Mouse (Mus musculus) erythroblast, embryonic 14.5 days (primary cell): Measurements from ENCODE around the gene Zbtb18. TPM values are rescaled to one million over a fixed set of nuclear protein-coding genes. Genes with fewer than 3 reads are reported as not detected.

Experiments
- H3K27me3 ChIP-seq: 2 replicates; pipeline ENCODE4 v1.6.1; 2012; ENCODE audit warnings: inconsistent platforms; ENCODE audit not compliant: control insufficient read depth
- H3K36me3 ChIP-seq: 2 replicates; pipeline ENCODE4 v1.6.1; 2012; ENCODE audit warnings: mild to moderate bottlenecking, inconsistent platforms; ENCODE audit not compliant: control insufficient read depth
- H3K4me1 ChIP-seq: 2 replicates; pipeline ENCODE4 v1.6.1; 2012; ENCODE audit warnings: inconsistent platforms; ENCODE audit not compliant: control insufficient read depth
- H3K4me3 ChIP-seq: replicated peaks from 2 replicates; pipeline ENCODE3; 2012; ENCODE audit warnings: moderate library complexity, mild to moderate bottlenecking, inconsistent platforms
- H3K9me3 ChIP-seq: 2 replicates; pipeline ENCODE4 v1.6.1; 2012; ENCODE audit warnings: low read length, inconsistent platforms, mixed read lengths; ENCODE audit not compliant: control insufficient read depth
- GATA1 ChIP-seq: IDR thresholded peaks from 2 replicates; pipeline ENCODE4 v1.6.1; 2012; ENCODE audit warnings: low read length, inconsistent platforms, mixed read lengths
- TAL1 ChIP-seq: IDR thresholded peaks from 3 replicates; pipeline ENCODE4 v1.6.1; 2012; ENCODE audit warnings: low read length, inconsistent platforms, mixed read lengths
- polyA plus RNA-seq: library from polyadenylated mRNA; stranded (reverse); fragments of >175 nt; gene quantifications from 2 replicates; pipeline ENCODE4 v1.2.3, GENCODE M21; 2012

Zbtb18 gene
- polyA plus RNA-seq, 1 experiment = 1.0 TPM

GRCm38 (mm10) chr1:177428338-177428737 lies 13.8 kb upstream of the Zbtb18 start:
- H3K9me3 ChIP-seq = no peaks in the 10 kb centered on the region
- H3K27me3 ChIP-seq = no peaks in the 10 kb centered on the region; the same call in 1 of the 2 replicates
- no peaks in the 10 kb centered on the region for H3K4me1 ChIP-seq
- no peaks in the 10 kb centered on the region for H3K36me3 ChIP-seq
- H3K4me3 ChIP-seq = no peak overlapping the region
- TF ChIP-seq TAL1 (no peak), GATA1 (no peak)

GRCm38 (mm10) chr1:177429067-177429466 lies 13.1 kb upstream of the Zbtb18 start:
- Histone ChIP-seq H3K36me3 (no peaks in the 10 kb centered on the region), H3K4me3 (no peak overlapping the region), H3K27me3 (no peaks in the 10 kb centered on the region; the same call in 1 of the 2 replicates), H3K4me1 (no peaks in the 10 kb centered on the region), H3K9me3 (no peaks in the 10 kb centered on the region)
- TF ChIP-seq TAL1 (no peak), GATA1 (no peak)

DNA sequence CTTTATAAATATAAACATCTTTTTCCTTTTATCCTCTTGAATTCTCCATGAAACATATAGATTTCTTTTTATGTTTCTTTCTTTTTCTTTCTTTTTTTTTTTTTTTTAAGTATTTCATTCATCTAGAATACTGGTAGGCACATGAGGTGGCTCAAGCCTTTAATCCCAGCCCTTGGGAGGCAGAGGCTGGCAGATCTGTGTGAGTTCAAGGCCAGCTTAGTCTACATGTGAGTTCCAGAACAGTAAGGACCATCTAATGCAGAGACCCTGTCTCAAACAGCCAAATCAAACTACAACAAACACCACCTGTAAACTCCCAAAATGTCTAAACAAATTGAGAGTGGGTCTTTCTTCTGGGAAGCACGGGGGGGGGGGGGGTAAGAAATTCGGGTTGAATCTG lies 1.7 kb upstream of the Zbtb18 start:
- Histone ChIP-seq H3K9me3 (no peaks in the 10 kb centered on the region), H3K4me3 (no peak overlapping the region), H3K27me3 (peaks cover 19% of the 10 kb centered on the region), H3K4me1 (peaks cover 32% of the 10 kb centered on the region), H3K36me3 (no peaks in the 10 kb centered on the region)
- no peak for TF ChIP-seq GATA1
- TF ChIP-seq TAL1 = no peak

DNA sequence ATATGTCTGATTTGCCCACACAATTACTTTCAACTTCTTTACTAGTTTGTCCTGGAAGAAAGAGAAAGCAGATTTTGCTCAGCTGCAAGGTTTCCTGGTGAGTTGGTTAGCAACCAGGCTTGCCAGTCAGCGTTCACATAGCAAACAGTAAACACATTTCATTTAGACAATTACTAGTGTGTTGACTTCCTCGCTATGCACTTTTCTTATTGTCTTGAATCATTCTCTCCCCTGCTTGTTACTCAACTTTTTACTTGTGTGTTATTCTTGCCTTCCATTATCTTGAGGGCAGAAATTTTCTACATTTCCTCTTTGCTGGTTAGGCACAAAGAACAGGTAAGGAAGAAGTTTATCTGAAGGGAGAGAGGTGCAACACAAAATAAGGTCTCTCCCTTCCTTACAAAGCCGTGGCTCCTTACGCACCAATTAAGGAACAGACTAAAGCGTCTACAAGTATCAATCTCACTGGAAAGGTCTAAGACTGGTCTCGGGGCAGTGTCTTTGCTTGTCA lies 1.1 kb upstream of the Zbtb18 start:
- H3K4me3 ChIP-seq = peak overlapping the region; percentile 91
- peaks cover 37% of the 10 kb centered on the region for H3K4me1 ChIP-seq
- no peaks in the 10 kb centered on the region for H3K9me3 ChIP-seq
- TF ChIP-seq GATA1 (no peak), TAL1 (no peak)
- peaks cover 19% of the 10 kb centered on the region for H3K27me3 ChIP-seq
- no peaks in the 10 kb centered on the region for H3K36me3 ChIP-seq

- Histone ChIP-seq H3K4me3 (peak overlapping the region; percentile 91), H3K4me1 (peaks cover 37% of the 10 kb centered on the region), H3K36me3 (no peaks in the 10 kb centered on the region), H3K9me3 (no peaks in the 10 kb centered on the region), H3K27me3 (peaks cover 16% of the 10 kb centered on the region)
- TF ChIP-seq TAL1 (no peak), GATA1 (no peak)
These were observed 507 bp upstream of the Zbtb18 start for GRCm38 (mm10) chr1:177441492-177442195.

DNA sequence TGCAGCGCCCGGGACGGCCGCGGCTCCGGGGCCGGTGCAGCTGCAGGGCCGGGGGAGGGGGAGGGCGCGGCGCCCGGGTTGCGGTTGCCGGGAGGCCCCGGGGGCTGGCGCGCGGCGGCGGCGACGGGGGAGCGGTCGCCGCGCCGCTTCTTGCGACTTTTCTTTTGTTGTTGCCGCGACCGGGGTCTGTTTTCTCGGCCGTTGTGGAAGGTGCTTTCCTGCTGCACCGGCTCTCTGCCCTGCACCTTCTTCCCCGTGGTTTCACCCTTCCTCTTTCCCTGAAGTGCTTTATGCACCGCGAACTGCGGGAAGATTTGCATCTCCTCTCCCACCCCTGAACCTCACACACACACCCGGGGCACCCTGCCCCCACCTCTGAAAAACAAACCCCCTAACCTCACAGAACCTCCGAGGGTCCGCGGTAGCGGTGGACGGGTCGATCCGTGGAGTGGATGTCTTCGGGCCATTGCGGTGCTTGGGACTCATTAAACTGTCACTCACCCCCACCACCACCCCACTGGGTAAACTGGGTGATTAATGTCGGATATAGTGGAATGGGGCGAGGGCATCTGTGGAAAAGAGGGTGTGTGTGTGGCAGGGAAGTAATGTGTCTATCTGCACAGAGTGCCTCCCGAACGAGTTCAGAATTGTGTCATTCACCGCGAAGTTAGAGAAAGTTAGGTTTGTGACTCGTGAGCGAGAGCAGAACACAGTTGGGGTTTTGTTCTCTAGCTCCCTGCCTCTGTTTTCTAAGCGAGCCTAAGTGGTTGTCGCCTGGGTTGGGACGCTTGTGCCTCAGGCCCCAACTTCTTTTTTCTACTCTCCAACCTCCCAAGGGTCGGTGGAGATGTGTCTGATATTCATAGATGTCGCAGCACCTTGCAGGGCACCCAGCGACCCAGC lies 921 bp downstream of the Zbtb18 start:
- peaks cover 16% of the 10 kb centered on the region for H3K27me3 ChIP-seq
- peaks cover 13% of the 10 kb centered on the region for H3K36me3 ChIP-seq
- no peaks in the 10 kb centered on the region for H3K9me3 ChIP-seq
- peak overlapping the region; percentile 91 for H3K4me3 ChIP-seq
- no peak for TF ChIP-seq GATA1
- no peak for TF ChIP-seq TAL1
- peaks cover 37% of the 10 kb centered on the region for H3K4me1 ChIP-seq

- TF ChIP-seq GATA1 (no peak), TAL1 (no peak)
- Histone ChIP-seq H3K27me3 (peaks cover 16% of the 10 kb centered on the region), H3K4me1 (peaks cover 37% of the 10 kb centered on the region), H3K36me3 (peaks cover 19% of the 10 kb centered on the region), H3K4me3 (peak overlapping the region; percentile 91), H3K9me3 (no peaks in the 10 kb centered on the region)
These were observed 1.8 kb downstream of the Zbtb18 start for GRCm38 (mm10) chr1:177443724-177444482.

DNA sequence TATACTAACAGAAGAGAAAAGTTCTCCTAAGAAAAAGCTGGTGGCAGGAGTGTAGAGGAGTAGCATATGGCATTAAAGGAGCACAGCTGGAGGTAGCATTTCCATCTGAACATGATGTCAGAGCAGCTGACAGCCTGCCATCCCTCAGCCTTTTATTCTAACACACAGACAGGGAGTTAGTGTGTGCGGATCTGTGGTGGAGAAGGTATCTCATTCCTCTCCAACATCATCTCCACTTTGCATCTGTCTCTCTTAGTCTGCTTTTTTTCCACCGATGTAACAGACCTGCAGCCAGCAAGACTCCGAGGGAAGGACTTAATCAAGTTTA lies 2.3 kb downstream of the Zbtb18 start:
- no peaks in the 10 kb centered on the region for H3K9me3 ChIP-seq
- H3K27me3 ChIP-seq = peaks cover 16% of the 10 kb centered on the region
- H3K4me3 ChIP-seq = no peak overlapping the region
- no peak for TF ChIP-seq TAL1
- TF ChIP-seq GATA1 = no peak
- peaks cover 37% of the 10 kb centered on the region for H3K4me1 ChIP-seq
- H3K36me3 ChIP-seq = peaks cover 23% of the 10 kb centered on the region
